Mouse (Mus musculus): ENCODE data around the gene 1600014C10Rik.

DNA sequence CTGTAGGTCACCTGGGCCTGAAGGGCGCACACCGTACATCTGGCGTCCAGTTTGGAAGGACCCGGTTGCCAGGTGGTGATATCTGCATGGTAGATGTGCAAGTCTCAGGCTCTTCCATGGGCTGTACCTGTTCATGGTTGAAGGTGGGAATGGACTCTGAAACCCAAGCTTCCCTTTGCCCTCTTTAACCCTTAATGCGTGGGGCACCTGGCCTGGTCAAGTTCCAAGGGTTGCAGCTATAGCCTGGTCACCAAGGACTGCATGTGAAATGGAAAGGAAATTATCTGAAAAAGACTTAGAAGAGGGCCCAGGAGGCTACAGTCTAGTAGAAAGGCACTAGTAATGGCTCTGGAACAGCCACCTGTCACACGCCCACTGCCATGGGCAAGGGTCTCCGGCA, 37.8 kb downstream of the 1600014C10Rik start:
- TF ChIP-seq CTCF (IDR thresholded peaks at IDR 0.05; ENCODE audit: low read depth, low read length) (no peak), POLR2A (IDR thresholded peaks at IDR 0.05; ENCODE audit: borderline replicate concordance, low read depth, low read length) (no peak)

Measured in bone marrow macrophage, adult 2 months (primary cell).